Mouse (Mus musculus) C2C12 (cell line): ENCODE data around the gene Samd5.

ENCODE experiments used
- CTCF ChIP-seq: IDR thresholded peaks from one replicate; pipeline ENCODE4 v1.5.1; 2011; ENCODE audit not compliant: control insufficient read depth, insufficient read depth, insufficient read length
- MAX ChIP-seq: IDR thresholded peaks from one replicate; pipeline ENCODE4 v1.6.1; 2011; ENCODE audit warnings: mild to moderate bottlenecking, control low read depth
- MYOD1 ChIP-seq: IDR thresholded peaks from one replicate; pipeline ENCODE4 v1.6.1; 2011; ENCODE audit warnings: low read depth; ENCODE audit not compliant: control insufficient read depth, insufficient read length
- MYOG ChIP-seq: IDR thresholded peaks from one replicate; pipeline ENCODE4 v1.6.1; 2011; ENCODE audit not compliant: control insufficient read depth, insufficient read length; ENCODE audit errors: extremely low read depth

DNA sequence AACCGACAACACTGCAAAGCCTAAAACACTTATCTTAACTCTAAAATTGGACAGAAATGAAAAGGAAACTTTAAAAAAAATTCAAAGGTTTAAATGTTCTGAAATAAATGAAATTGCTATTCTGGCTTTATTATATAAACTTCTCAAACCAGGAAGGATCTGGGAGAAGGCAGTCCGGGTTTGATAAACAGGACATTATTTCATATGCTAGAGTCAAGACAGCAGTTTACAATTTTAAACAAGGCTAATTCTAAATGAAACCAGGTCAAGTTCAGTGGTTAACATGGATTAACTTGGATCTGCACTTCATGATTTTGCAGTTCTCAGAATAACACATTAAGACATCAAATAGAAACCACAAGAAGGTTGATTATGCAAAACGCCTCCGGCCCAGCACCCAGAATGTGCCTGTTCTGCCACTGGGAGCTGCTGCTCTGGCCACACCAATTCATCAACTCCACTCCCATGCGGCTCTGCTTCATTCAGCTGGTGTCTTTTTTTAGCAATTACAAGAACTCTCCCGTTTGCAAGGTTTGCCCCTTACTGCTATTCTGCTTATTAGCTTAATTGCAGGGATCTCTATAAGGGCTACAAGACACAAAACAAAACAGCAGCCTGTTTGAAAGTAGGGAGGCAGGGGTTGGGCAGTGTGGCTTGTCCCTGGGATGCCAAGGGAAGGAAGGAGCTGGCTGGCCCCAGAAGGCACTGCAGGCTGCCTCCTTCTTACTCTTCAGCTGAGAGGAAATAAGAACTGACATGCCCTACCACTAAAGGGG lies 24.8 kb downstream of the Samd5 start:
- no peak for TF ChIP-seq CTCF
- TF ChIP-seq MYOG: no peak
- TF ChIP-seq MAX: no peak
- TF ChIP-seq MYOD1: no peak
